Mouse (Mus musculus): ENCODE data around the gene Cacng5. TPM values are rescaled to one million over a fixed set of nuclear protein-coding genes. Genes with fewer than 3 reads are reported as not detected.

The Cacng5 gene
- polyA plus RNA-seq, 1 experiment = not detected

- 37% methylated on average over 4 of the region's 4 CpGs for WGBS
Observed at GRCm38 (mm10) chr11:107900470-107900869, 14.4 kb downstream of the Cacng5 start.

GRCm38 (mm10) chr11:107898698-107899097 is 16.2 kb downstream of the Cacng5 start:
- 0 out of 2 replicates have a peak overlapping the region, but pooled peaks have one; percentile 56 for H3K27ac ChIP-seq (ENCODE audit: insufficient read depth, low read depth, low read length)
- WGBS = 14% methylated on average over 2 of the region's 2 CpGs
- no peak overlapping the region for H3K4me3 ChIP-seq (ENCODE audit: insufficient read depth, low read depth, low read length)
- peaks cover 39% of the 10 kb centered on the region for H3K4me1 ChIP-seq (ENCODE audit: control insufficient read depth, insufficient read depth, low read length)
- TF ChIP-seq CTCF (IDR thresholded peaks at IDR 0.05; ENCODE audit: insufficient read depth, low read depth, low read length) (no peak), POLR2A (IDR thresholded peaks at IDR 0.05; ENCODE audit: insufficient read depth, low read depth, low read length) (no peak)

More at GRCm38 (mm10) chr11:107900470-107900869, 14.4 kb downstream of the Cacng5 start:
- Histone ChIP-seq H3K4me3 (ENCODE audit: insufficient read depth, low read depth, low read length) (no peak overlapping the region), H3K27ac (ENCODE audit: insufficient read depth, low read depth, low read length) (no peak overlapping the region), H3K4me1 (ENCODE audit: control insufficient read depth, insufficient read depth, low read length) (peaks cover 40% of the 10 kb centered on the region)
- TF ChIP-seq POLR2A (IDR thresholded peaks at IDR 0.05; ENCODE audit: insufficient read depth, low read depth, low read length) = no peak
- TF ChIP-seq CTCF (IDR thresholded peaks at IDR 0.05; ENCODE audit: insufficient read depth, low read depth, low read length) = no peak

GRCm38 (mm10) chr11:107895635-107896034 is 19.2 kb downstream of the Cacng5 start:
- TF ChIP-seq CTCF (IDR thresholded peaks at IDR 0.05; ENCODE audit: insufficient read depth, low read depth, low read length) = no peak
- TF ChIP-seq POLR2A (IDR thresholded peaks at IDR 0.05; ENCODE audit: insufficient read depth, low read depth, low read length) = no peak
- whole genome bisulfite sequencing = 17% methylated on average over 4 of the region's 4 CpGs

GRCm38 (mm10) chr11:107891377-107891776 is 23.5 kb downstream of the Cacng5 start:
- no peak overlapping the region for H3K27ac ChIP-seq (ENCODE audit: insufficient read depth, low read depth, low read length)
- H3K4me1 ChIP-seq (ENCODE audit: control insufficient read depth, insufficient read depth, low read length) = peaks cover 46% of the 10 kb centered on the region
- TF ChIP-seq POLR2A (IDR thresholded peaks at IDR 0.05; ENCODE audit: insufficient read depth, low read depth, low read length) (no peak), CTCF (IDR thresholded peaks at IDR 0.05; ENCODE audit: insufficient read depth, low read depth, low read length) (no peak)
- no peak overlapping the region for H3K4me3 ChIP-seq (ENCODE audit: insufficient read depth, low read depth, low read length)
- WGBS = 71% methylated on average over 3 of the region's 3 CpGs

More at GRCm38 (mm10) chr11:107895635-107896034, 19.2 kb downstream of the Cacng5 start:
- Histone ChIP-seq H3K27ac (ENCODE audit: insufficient read depth, low read depth, low read length) (peak overlapping the region; percentile 81), H3K4me3 (ENCODE audit: insufficient read depth, low read depth, low read length) (no peak overlapping the region), H3K4me1 (ENCODE audit: control insufficient read depth, insufficient read depth, low read length) (peaks cover 50% of the 10 kb centered on the region)

- TF ChIP-seq POLR2A (IDR thresholded peaks at IDR 0.05; ENCODE audit: insufficient read depth, low read depth, low read length) (no peak), CTCF (IDR thresholded peaks at IDR 0.05; ENCODE audit: insufficient read depth, low read depth, low read length) (no peak)
- H3K4me3 ChIP-seq (ENCODE audit: insufficient read depth, low read depth, low read length) = no peak overlapping the region
- 34% methylated on average over 6 of the region's 6 CpGs for WGBS
- peaks cover 33% of the 10 kb centered on the region for H3K4me1 ChIP-seq (ENCODE audit: control insufficient read depth, insufficient read depth, low read length)
- H3K27ac ChIP-seq (ENCODE audit: insufficient read depth, low read depth, low read length) = no peak overlapping the region
Observed at GRCm38 (mm10) chr11:107887342-107887741, 27.5 kb downstream of the Cacng5 start.

- peaks cover 23% of the 10 kb centered on the region for H3K4me1 ChIP-seq (ENCODE audit: control insufficient read depth, insufficient read depth, low read length)
- H3K27ac ChIP-seq (ENCODE audit: insufficient read depth, low read depth, low read length) = peak overlapping the region; percentile 61
- no peak overlapping the region for H3K4me3 ChIP-seq (ENCODE audit: insufficient read depth, low read depth, low read length)
- TF ChIP-seq CTCF (IDR thresholded peaks at IDR 0.05; ENCODE audit: insufficient read depth, low read depth, low read length) = no peak
- TF ChIP-seq POLR2A (IDR thresholded peaks at IDR 0.05; ENCODE audit: insufficient read depth, low read depth, low read length) = no peak
- 42% methylated on average over 5 of the region's 5 CpGs for WGBS
Observed at GRCm38 (mm10) chr11:107876840-107877239, 38.0 kb downstream of the Cacng5 start.

GRCm38 (mm10) chr11:107875861-107876494 is 38.9 kb downstream of the Cacng5 start:
- Histone ChIP-seq H3K4me1 (ENCODE audit: control insufficient read depth, insufficient read depth, low read length) (peaks cover 23% of the 10 kb centered on the region), H3K27ac (ENCODE audit: insufficient read depth, low read depth, low read length) (peak overlapping the region; percentile 61), H3K4me3 (ENCODE audit: insufficient read depth, low read depth, low read length) (no peak overlapping the region)
- TF ChIP-seq POLR2A (IDR thresholded peaks at IDR 0.05; ENCODE audit: insufficient read depth, low read depth, low read length) (no peak), CTCF (IDR thresholded peaks at IDR 0.05; ENCODE audit: insufficient read depth, low read depth, low read length) (no peak)
- WGBS = 25% methylated on average over 18 of the region's 18 CpGs

- Histone ChIP-seq H3K27ac (ENCODE audit: insufficient read depth, low read depth, low read length) (no peak overlapping the region), H3K4me1 (ENCODE audit: control insufficient read depth, insufficient read depth, low read length) (peaks cover 27% of the 10 kb centered on the region), H3K4me3 (ENCODE audit: insufficient read depth, low read depth, low read length) (no peak overlapping the region)
- TF ChIP-seq CTCF (IDR thresholded peaks at IDR 0.05; ENCODE audit: insufficient read depth, low read depth, low read length) (peak; percentile 22; the same call in 1 of the 2 replicates), POLR2A (IDR thresholded peaks at IDR 0.05; ENCODE audit: insufficient read depth, low read depth, low read length) (no peak)
- 67% methylated on average over 6 of the region's 6 CpGs for WGBS
Observed at GRCm38 (mm10) chr11:107872743-107873142, 42.1 kb downstream of the Cacng5 start.

GRCm38 (mm10) chr11:107867509-107867908 is 47.3 kb downstream of the Cacng5 start:
- H3K4me3 ChIP-seq (ENCODE audit: insufficient read depth, low read depth, low read length) = no peak overlapping the region
- no peak for TF ChIP-seq CTCF (IDR thresholded peaks at IDR 0.05; ENCODE audit: insufficient read depth, low read depth, low read length)
- no peak for TF ChIP-seq POLR2A (IDR thresholded peaks at IDR 0.05; ENCODE audit: insufficient read depth, low read depth, low read length)
- WGBS = 25% methylated on average over 8 of the region's 8 CpGs
- H3K4me1 ChIP-seq (ENCODE audit: control insufficient read depth, insufficient read depth, low read length) = peaks cover 25% of the 10 kb centered on the region
- H3K27ac ChIP-seq (ENCODE audit: insufficient read depth, low read depth, low read length) = peak overlapping the region; percentile 93
